Mouse (Mus musculus): ENCODE data around the gene Acly. TPM values are rescaled to one million over a fixed set of nuclear protein-coding genes. Genes with fewer than 3 reads are reported as not detected.
A peak's percentile ranks its signal among the peaks of the same experiment; 100 is the strongest.

Acly gene
- 10 to 100 TPM; 54.1 to 57.9 TPM for total RNA-seq (2021)
- long read RNA-seq, experiment 1, full-length matches to known transcripts: 130 of 158 reads
- long read RNA-seq, experiment 1, partial matches to known transcripts: 14 of 158 reads
- long read RNA-seq, experiment 1, other reads (novel, unspliced or antisense): 14 of 158 reads
- long read RNA-seq, experiment 2, full-length matches to known transcripts: 130 of 162 reads
- long read RNA-seq, experiment 2, partial matches to known transcripts: 22 of 162 reads
- long read RNA-seq, experiment 2, other reads (novel, unspliced or antisense): 10 of 162 reads

GRCm38 (mm10) chr11:100527458-100528374, at the start of gene Acly:
Gene Acly (minus strand): TSS chr11:100528000.
- DNase-seq (ENCODE audit: low spot score in 2 of 2): peak; percentile 98 to 99

GRCm38 (mm10) chr11:100576256-100576655, 48.5 kb upstream of the Acly start:
- no peak for DNase-seq (ENCODE audit: low spot score in 2 of 2)

GRCm38 (mm10) chr11:100575484-100575855, 47.7 kb upstream of the Acly start:
- DNase-seq (ENCODE audit: low spot score in 2 of 2): peak in 1 of 2 experiments; percentile 16

- DNase-seq (ENCODE audit: low spot score in 2 of 2): peak; percentile 73 to 75
Measured at GRCm38 (mm10) chr11:100574708-100575483, 47.1 kb upstream of the Acly start, which contains the start of gene Cnp. Gene Cnp (plus strand): TSS chr11:100574904.

- no peak for DNase-seq (ENCODE audit: low spot score in 2 of 2)
Measured at GRCm38 (mm10) chr11:100574188-100574587, 46.4 kb upstream of the Acly start.

- peak in 1 of 2 experiments; percentile 23 for DNase-seq (ENCODE audit: low spot score in 2 of 2)
Measured at GRCm38 (mm10) chr11:100571202-100571567, 43.4 kb upstream of the Acly start.

- peak in 1 of 2 experiments; percentile 72 for DNase-seq (ENCODE audit: low spot score in 2 of 2)
Measured at GRCm38 (mm10) chr11:100570430-100571201, 42.8 kb upstream of the Acly start.

- no peak for DNase-seq (ENCODE audit: low spot score in 2 of 2)
Measured at GRCm38 (mm10) chr11:100569789-100570188, 42.0 kb upstream of the Acly start.

- no peak for DNase-seq (ENCODE audit: low spot score in 2 of 2)
Measured at GRCm38 (mm10) chr11:100568692-100569091, 40.9 kb upstream of the Acly start.

- no peak for DNase-seq (ENCODE audit: low spot score in 2 of 2)
Measured at GRCm38 (mm10) chr11:100567815-100568245, 40.0 kb upstream of the Acly start.

GRCm38 (mm10) chr11:100567229-100567628, 39.4 kb upstream of the Acly start:
- no peak for DNase-seq (ENCODE audit: low spot score in 2 of 2)

- DNase-seq (ENCODE audit: low spot score in 2 of 2): no peak
Measured at GRCm38 (mm10) chr11:100564703-100565102, 36.9 kb upstream of the Acly start.

GRCm38 (mm10) chr11:100564297-100564696, 36.5 kb upstream of the Acly start:
- no peak for DNase-seq (ENCODE audit: low spot score in 2 of 2)

GRCm38 (mm10) chr11:100561748-100562147, 33.9 kb upstream of the Acly start:
- DNase-seq (ENCODE audit: low spot score in 2 of 2): no peak

- no peak for DNase-seq (ENCODE audit: low spot score in 2 of 2)
Measured at GRCm38 (mm10) chr11:100559476-100559875, 31.7 kb upstream of the Acly start.

- DNase-seq (ENCODE audit: low spot score in 2 of 2): no peak
Measured at GRCm38 (mm10) chr11:100557563-100557962, 29.8 kb upstream of the Acly start.

GRCm38 (mm10) chr11:100555583-100555982, 27.8 kb upstream of the Acly start:
- peak in 1 of 2 experiments; percentile 43 for DNase-seq (ENCODE audit: low spot score in 2 of 2)

- no peak for DNase-seq (ENCODE audit: low spot score in 2 of 2)
Measured at GRCm38 (mm10) chr11:100552842-100553241, 25.0 kb upstream of the Acly start.

GRCm38 (mm10) chr11:100550101-100550500, 22.3 kb upstream of the Acly start:
- DNase-seq (ENCODE audit: low spot score in 2 of 2): no peak

GRCm38 (mm10) chr11:100549466-100549865, 21.7 kb upstream of the Acly start:
- DNase-seq (ENCODE audit: low spot score in 2 of 2): no peak

- DNase-seq (ENCODE audit: low spot score in 2 of 2): no peak
Measured at GRCm38 (mm10) chr11:100548141-100548540, 20.3 kb upstream of the Acly start.
